Mouse (Mus musculus) embryonic facial prominence, embryonic 11.5 days (tissue): Measurements from ENCODE around the gene Fibcd1. TPM values are rescaled to one million over a fixed set of nuclear protein-coding genes. Genes with fewer than 3 reads are reported as not detected.
A peak's percentile ranks its signal among the peaks of the same experiment; 100 is the strongest.

ENCODE experiments used
- ATAC-seq: fragments of 200-750 bp; cut with Nextera tagmentation; replicated peaks from 2 replicates; pipeline ENCODE4 v1.8.0; 2017; ENCODE audit warnings: low read depth; ENCODE audit not compliant: insufficient number of reproducible peaks, low FRiP score, low TSS enrichment
- DNase-seq: peaks from one replicate; pipeline ENCODE4 v3.0.0-alpha.2; 2015; ENCODE audit warnings: low spot score
- H3K27ac ChIP-seq: fragments of 300-500 bp; sonication (generic); replicated peaks from 2 replicates; pipeline ENCODE4 v1.5.1; 2014; ENCODE audit warnings: mild to moderate bottlenecking, low read depth, low read length, control low read depth
- H3K27me3 ChIP-seq: fragments of 300-500 bp; sonication (generic); 2 replicates; pipeline ENCODE4 v1.6.1; 2014; ENCODE audit warnings: mild to moderate bottlenecking, low read length, moderate library complexity, mixed read lengths; ENCODE audit not compliant: control insufficient read depth, insufficient read depth
- H3K36me3 ChIP-seq: fragments of 300-500 bp; sonication (generic); replicated peaks from 2 replicates; pipeline ENCODE4 v1.6.1; 2014; ENCODE audit warnings: low read depth, mild to moderate bottlenecking, low read length, moderate library complexity, mixed read lengths; ENCODE audit not compliant: control insufficient read depth, insufficient read depth
- H3K4me1 ChIP-seq: fragments of 300-500 bp; sonication (generic); 2 replicates; pipeline ENCODE4 v1.6.1; 2014; ENCODE audit warnings: low read length, mixed read lengths; ENCODE audit not compliant: control insufficient read depth, insufficient read depth
- H3K4me2 ChIP-seq: fragments of 300-500 bp; sonication (generic); 2 replicates; pipeline ENCODE4 v1.6.1; 2014; ENCODE audit warnings: low read depth, mild to moderate bottlenecking, control low read depth, low read length, moderate library complexity
- H3K4me3 ChIP-seq: fragments of 300-500 bp; sonication (generic); 2 replicates; pipeline ENCODE4 v1.5.1; 2014; ENCODE audit warnings: low read depth, low read length, control low read depth
- H3K9ac ChIP-seq: fragments of 300-500 bp; sonication (generic); replicated peaks from 2 replicates; pipeline ENCODE4 v1.6.1; 2014; ENCODE audit warnings: mild to moderate bottlenecking, control low read depth, low read length
- H3K9me3 ChIP-seq: fragments of 300-500 bp; sonication (generic); replicated peaks from 2 replicates; pipeline ENCODE4 v1.6.1; 2016; ENCODE audit warnings: mild to moderate bottlenecking, low read length, inconsistent platforms, mixed read lengths; ENCODE audit not compliant: control insufficient read depth
- WGBS: fragments of 180-500 bp; shearing (Covaris S2); extraction: QIAGEN DNeasy Blood & Tissue Kit; methylation state at CpG from one replicate; pipeline ENCODE4 v1.1.7; 2014; 5-methylcytosine and 5-hydroxymethylcytosine counted together
- polyA plus RNA-seq: library from polyadenylated mRNA; unstranded; fragments of >200 nt; fragmentation: Nextera tagmentation; extraction: Ambion mirVana; gene quantifications from 2 replicates; pipeline ENCODE4 v1.2.1, GENCODE M21; 2014

The Fibcd1 gene
- polyA plus RNA-seq, 1 experiment from 2014 or later, result 0.11 TPM

DNA sequence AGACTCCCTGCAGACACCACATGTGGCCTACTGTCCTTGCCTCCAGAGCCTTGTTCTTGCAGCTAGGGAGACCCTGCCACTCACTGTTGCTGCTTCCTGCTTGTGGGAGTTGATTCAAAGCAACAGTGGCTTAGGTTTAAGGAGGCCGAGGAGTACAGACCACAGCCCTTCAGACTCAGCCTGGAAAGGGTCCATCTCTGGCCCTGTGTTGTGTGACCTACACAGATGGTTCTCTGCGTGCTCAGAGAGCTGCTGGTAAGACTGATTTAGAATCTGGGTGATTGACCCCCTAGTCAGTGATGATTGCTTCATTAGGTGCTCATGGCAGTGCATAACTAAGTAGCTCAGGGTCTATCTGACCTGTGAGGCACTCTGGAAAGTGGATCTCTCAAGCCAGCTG, 56.6 kb downstream of the Fibcd1 start:
- Histone ChIP-seq H3K27me3 (no peaks in the 10 kb centered on the region), H3K4me1 (no peaks in the 10 kb centered on the region), H3K9ac (no peak overlapping the region), H3K27ac (no peak overlapping the region), H3K4me2 (no peak overlapping the region), H3K4me3 (no peak overlapping the region), H3K9me3 (no peaks in the 10 kb centered on the region), H3K36me3 (peaks cover 19% of the 10 kb centered on the region)
- WGBS, result 93% methylated on average over 2 of the region's 2 CpGs
- ATAC-seq (no peak), DNase-seq (no peak)

DNA sequence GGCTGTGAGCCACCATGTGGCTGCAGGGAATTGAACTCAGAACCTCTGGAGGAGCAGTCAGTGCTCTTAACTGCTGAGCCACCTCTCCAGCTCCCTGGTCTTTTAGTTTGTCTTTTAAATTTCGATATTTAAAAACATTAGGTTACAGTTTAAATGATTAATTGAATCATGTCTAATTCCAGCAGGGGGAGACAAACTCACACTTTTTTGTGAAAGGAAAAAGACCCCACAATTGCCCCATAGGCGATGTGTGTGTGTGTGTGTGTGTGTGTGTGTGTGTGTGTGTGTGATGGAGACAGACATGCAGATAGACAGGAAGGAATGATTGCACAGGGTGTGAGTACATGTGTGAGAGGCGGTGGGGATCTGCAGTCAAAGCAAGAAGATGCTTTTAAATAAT, 57.6 kb downstream of the Fibcd1 start:
- peaks cover 19% of the 10 kb centered on the region for H3K36me3 ChIP-seq
- no peak overlapping the region for H3K27ac ChIP-seq
- H3K4me1 ChIP-seq, result no peaks in the 10 kb centered on the region
- no peak overlapping the region for H3K4me3 ChIP-seq
- WGBS, result 87% methylated on average over 3 of the region's 3 CpGs
- no peak overlapping the region for H3K9ac ChIP-seq
- H3K4me2 ChIP-seq, result no peak overlapping the region
- H3K9me3 ChIP-seq, result no peaks in the 10 kb centered on the region
- peak; percentile 45 for DNase-seq
- no peaks in the 10 kb centered on the region for H3K27me3 ChIP-seq
- no peak for ATAC-seq

DNA sequence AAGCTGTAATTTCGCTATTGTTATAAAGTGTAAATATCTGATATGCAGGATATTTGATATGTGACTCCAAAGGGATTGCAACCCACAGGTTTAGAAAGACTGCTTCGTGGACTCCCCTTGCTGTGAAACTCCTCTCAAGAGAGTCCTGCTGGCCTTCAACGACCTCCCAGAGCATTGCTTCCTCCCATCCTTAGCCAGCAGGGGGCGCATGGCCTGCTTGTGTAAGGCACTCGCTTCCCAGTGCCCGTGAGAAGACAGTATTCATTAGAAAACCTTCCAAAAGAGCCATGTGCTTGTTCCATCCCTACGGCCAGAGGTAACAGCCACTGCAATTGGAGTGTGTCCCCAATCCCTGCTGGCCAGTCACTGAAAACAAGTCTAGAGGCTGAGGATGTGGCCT, 58.8 kb downstream of the Fibcd1 start:
- Histone ChIP-seq H3K4me1 (no peaks in the 10 kb centered on the region), H3K27ac (no peak overlapping the region), H3K9me3 (no peaks in the 10 kb centered on the region), H3K27me3 (no peaks in the 10 kb centered on the region), H3K9ac (no peak overlapping the region), H3K36me3 (peaks cover 23% of the 10 kb centered on the region), H3K4me2 (no peak overlapping the region), H3K4me3 (no peak overlapping the region)
- 15% methylated on average over 7 of the region's 7 CpGs for WGBS
- DNase-seq (peak; percentile 90), ATAC-seq (no peak)

DNA sequence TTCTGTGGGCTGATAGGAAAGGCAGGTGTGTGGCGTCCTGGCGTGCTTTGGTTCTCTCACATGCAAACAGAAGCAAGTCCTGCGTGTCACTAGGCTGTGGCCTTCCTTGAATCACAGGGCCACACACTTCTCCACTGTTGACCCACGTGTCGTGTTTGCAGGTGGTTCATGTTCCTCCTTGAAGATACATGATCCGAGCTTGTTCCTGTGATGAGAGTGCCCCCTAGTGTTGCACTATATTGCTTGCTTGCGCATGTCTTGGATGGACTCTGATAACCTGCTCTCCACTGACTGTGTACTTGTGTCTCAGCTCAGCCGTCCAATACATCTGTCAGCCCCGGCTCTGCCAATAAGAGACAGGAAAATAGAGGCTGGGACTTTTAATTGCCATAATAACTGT, 60.7 kb downstream of the Fibcd1 start:
- H3K4me2 ChIP-seq, result no peak overlapping the region
- DNase-seq, result peak; percentile 87
- no peak overlapping the region for H3K4me3 ChIP-seq
- no peaks in the 10 kb centered on the region for H3K9me3 ChIP-seq
- no peak overlapping the region for H3K27ac ChIP-seq
- no peak overlapping the region for H3K9ac ChIP-seq
- no peaks in the 10 kb centered on the region for H3K27me3 ChIP-seq
- no peaks in the 10 kb centered on the region for H3K4me1 ChIP-seq
- ATAC-seq, result no peak
- peaks cover 24% of the 10 kb centered on the region for H3K36me3 ChIP-seq
- WGBS, result 45% methylated on average over 9 of the region's 9 CpGs

DNA sequence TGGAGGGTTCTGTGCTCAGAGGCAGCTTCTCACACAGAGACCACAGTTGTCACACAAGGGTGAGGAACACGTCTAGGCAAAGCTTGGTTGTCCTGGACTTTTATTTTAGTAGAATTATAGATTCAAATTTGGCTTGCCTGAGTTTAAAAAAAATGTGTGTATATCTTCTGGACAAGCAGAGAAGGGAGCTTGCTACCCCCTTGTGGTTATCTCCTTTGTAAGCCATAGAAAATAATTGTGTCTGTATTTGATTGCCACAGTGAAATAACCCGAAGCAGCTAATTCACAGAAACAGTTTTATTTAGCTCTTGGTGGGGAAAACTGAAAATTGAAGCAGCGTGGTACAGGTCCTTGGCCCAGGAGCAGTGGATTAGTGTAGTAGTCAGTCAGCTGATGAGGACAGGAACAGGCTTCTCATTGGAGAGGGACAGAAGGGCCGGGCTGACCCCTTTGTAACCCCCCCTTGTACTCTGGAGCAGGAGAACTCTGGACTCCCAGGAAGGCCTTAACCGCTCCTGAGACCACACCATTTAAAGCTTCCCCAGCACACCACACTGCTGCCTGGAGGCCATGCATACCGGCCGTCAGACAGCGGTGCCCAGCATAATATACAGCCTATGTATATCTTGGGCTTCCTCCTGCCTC, 62.7 kb downstream of the Fibcd1 start:
- H3K36me3 ChIP-seq, result peaks cover 29% of the 10 kb centered on the region
- ATAC-seq (no peak), DNase-seq (no peak)
- 71% methylated on average over 8 of the region's 8 CpGs for WGBS
- no peaks in the 10 kb centered on the region for H3K4me1 ChIP-seq
- H3K4me3 ChIP-seq, result no peak overlapping the region
- H3K9ac ChIP-seq, result no peak overlapping the region
- H3K9me3 ChIP-seq, result no peaks in the 10 kb centered on the region
- no peak overlapping the region for H3K27ac ChIP-seq
- H3K4me2 ChIP-seq, result no peak overlapping the region
- no peaks in the 10 kb centered on the region for H3K27me3 ChIP-seq

DNA sequence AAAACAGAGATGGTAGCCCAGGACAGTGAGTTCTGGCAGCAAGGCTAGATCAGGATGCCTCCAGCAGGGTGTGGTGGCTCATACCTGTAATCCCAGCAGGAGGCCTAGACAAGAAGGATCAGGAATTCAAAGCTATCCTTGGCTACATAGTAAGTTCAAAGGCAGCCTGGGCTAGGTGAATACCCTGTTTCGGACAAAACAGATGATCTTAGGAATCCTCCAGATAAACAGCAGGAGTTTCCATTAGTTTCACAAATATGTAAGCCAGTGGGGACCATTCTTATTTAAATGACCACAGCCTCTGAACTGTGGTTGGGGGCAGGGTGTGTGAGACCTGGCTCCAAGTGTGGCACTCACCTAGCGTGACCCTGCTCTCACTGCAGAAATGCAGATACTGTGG, 66.5 kb downstream of the Fibcd1 start:
- ATAC-seq (no peak), DNase-seq (no peak)
- Histone ChIP-seq H3K9ac (no peak overlapping the region), H3K36me3 (peaks cover 18% of the 10 kb centered on the region), H3K4me3 (no peak overlapping the region), H3K9me3 (no peaks in the 10 kb centered on the region), H3K27ac (no peak overlapping the region), H3K4me1 (no peaks in the 10 kb centered on the region), H3K27me3 (no peaks in the 10 kb centered on the region), H3K4me2 (no peak overlapping the region)
- 91% methylated on average over 2 of the region's 2 CpGs for WGBS

DNA sequence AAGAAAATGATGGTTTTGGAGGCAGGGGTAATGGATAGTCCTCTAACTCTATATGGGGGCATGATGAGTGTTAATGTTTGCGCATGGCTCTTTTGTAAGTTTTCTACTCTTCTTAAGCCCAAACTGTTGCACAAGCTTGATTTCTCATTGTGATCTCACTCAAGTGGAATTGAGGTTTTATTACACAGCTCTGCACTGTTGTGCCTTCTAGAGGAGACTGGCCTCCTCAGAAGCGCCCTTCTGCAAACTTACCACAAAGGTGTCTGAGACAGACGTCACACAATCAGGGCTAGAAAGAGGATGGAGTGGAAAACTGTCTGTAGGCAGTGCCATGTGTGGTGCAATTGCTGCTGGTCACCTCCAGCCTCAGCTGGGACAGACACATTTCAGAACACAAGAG, 69.3 kb downstream of the Fibcd1 start:
- WGBS, result 98% methylated on average over 3 of the region's 3 CpGs
- H3K36me3 ChIP-seq, result peaks cover 13% of the 10 kb centered on the region

DNA sequence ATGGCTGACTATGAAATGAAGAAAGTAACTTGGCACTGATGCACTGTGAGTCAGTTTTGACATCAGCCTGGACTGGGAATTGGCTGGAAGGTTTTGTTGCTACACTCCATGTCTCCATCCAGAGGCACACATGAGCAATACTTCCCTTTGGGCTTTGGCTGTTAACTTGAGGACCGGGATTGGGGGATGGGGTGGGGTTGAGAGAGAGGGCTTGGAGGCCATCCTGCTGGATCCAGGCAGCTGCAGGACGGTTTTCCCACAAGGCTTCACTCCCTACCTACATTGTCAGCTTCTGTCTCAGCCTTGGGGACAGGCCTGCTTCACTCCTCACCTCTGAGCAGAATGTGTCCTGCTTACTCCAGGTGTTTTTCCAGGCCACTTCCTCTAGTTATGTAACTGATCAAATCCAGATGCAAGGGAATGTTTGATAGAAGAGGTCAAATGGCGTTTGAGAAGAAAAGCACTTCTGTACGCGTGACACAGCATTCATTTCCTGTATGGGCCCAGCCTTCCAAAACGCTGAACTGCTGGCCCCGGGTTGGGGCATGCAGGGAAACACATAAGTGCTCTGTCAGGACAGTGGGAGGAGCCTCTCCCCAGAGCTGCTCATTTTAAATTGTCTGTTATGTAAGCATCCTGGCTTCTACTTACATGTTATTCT, 74.9 kb downstream of the Fibcd1 start:
- DNase-seq, result peak; percentile 85
- ATAC-seq, result no peak; the same call in 1 of the 2 replicates

More for the DNA sequence above, 69.3 kb downstream of the Fibcd1 start:
- DNase-seq, result no peak
- Histone ChIP-seq H3K9me3 (no peaks in the 10 kb centered on the region), H3K9ac (no peak overlapping the region), H3K27ac (no peak overlapping the region), H3K4me2 (no peak overlapping the region), H3K27me3 (no peaks in the 10 kb centered on the region), H3K4me3 (no peak overlapping the region), H3K4me1 (no peaks in the 10 kb centered on the region)
- ATAC-seq, result no peak

More for the DNA sequence above, 74.9 kb downstream of the Fibcd1 start:
- Histone ChIP-seq H3K27ac (0 out of 2 replicates have a peak overlapping the region, but pooled peaks have one; percentile 29), H3K9ac (no peak overlapping the region), H3K9me3 (no peaks in the 10 kb centered on the region), H3K4me1 (peaks cover 9% of the 10 kb centered on the region; the same call in 1 of the 2 replicates), H3K36me3 (no peaks in the 10 kb centered on the region), H3K4me3 (no peak overlapping the region), H3K27me3 (no peaks in the 10 kb centered on the region), H3K4me2 (peak overlapping the region; percentile 21; the same call in 1 of the 2 replicates)
- WGBS, result 13% methylated on average over 7 of the region's 7 CpGs
